8 mouse cellular contexts compared by ENCODE assay signal in the genomic region with DNA sequence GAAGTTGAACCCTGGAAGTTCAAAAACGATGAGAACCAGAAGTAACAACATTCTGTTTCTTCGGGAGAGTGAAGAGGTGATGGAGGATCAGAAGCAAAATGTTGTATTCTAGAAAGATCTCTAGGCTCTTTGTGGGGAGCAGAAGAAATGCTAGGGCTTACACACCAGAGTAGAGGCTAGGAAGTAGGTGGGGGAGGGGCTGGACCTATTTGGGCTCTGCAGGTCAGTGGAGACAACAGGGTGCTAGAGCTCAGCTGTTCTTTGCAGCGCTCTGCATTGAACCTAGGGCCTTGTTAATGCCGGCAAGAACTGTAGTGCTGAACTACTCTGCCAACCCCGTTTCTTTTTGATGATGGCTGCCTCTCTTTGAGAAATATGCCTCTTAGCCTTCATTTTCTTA. TPM values are rescaled to one million over a fixed set of nuclear protein-coding genes. Genes with fewer than 3 reads are reported as not detected.
DNase-seq lines count a peak whose midpoint lies in the region; ATAC-seq and TF ChIP-seq lines count a peak whose summit lies in the region.

No protein-coding gene starts in this region.

- TF ChIP-seq CTCF in kidney, postnatal 0 days (IDR thresholded peaks at IDR 0.05; ENCODE audit: low read depth) = no peak

- DNase-seq in kidney, postnatal 0 days (ENCODE audit: low spot score) = no peak
- no peak for DNase-seq in kidney, adult 18-20 months
- peak; percentile 51 for DNase-seq in cerebellum, adult 9-10 months
- peak; percentile 39 for DNase-seq in naive thymus-derived CD4-positive, alpha-beta T cell, adult 2 months (ENCODE audit: low read depth)
- DNase-seq in right cerebral cortex, adult 2 months (ENCODE audit: low spot score in 2 of 2) = no peak
- no peak for DNase-seq in spleen, postnatal 14 days (ENCODE audit: low spot score in 2 of 2)
- DNase-seq in frontal cortex, postnatal 14 days (ENCODE audit: low spot score in 2 of 2) = no peak

- H3K27me3 ChIP-seq in kidney, postnatal 0 days (ENCODE audit: insufficient read depth, low read length) = no peaks in the 10 kb centered on the region
- H3K27me3 ChIP-seq in hindbrain, embryonic 13.5 days = no peaks in the 10 kb centered on the region

- H3K27ac ChIP-seq in kidney, postnatal 0 days = no peak overlapping the region
- peak overlapping the region; percentile 93; the same call in 1 of the 2 replicates for H3K27ac ChIP-seq in hindbrain, embryonic 13.5 days

- 44% methylated on average over 5 of the region's 5 CpGs for WGBS in kidney, postnatal 0 days
- 46% methylated on average over 5 of the region's 5 CpGs for WGBS in hindbrain, embryonic 13.5 days

- no peaks in the 10 kb centered on the region for H3K4me1 ChIP-seq in kidney, postnatal 0 days (replicated peaks; ENCODE audit: insufficient read depth, low read length)
- peaks cover 23% of the 10 kb centered on the region for H3K4me1 ChIP-seq in hindbrain, embryonic 13.5 days (replicated peaks)

- ATAC-seq in kidney, postnatal 0 days (replicated peaks; ENCODE audit: low FRiP score, low read depth) = no peak
- ATAC-seq in hindbrain, embryonic 13.5 days (ENCODE audit: low FRiP score) = no peak

- H3K9me3 ChIP-seq in kidney, postnatal 0 days (replicated peaks; ENCODE audit: low read length) = no peaks in the 10 kb centered on the region
- no peaks in the 10 kb centered on the region for H3K9me3 ChIP-seq in hindbrain, embryonic 13.5 days

- no peak overlapping the region for H3K9ac ChIP-seq in kidney, postnatal 0 days (ENCODE audit: low read depth, low read length)
- H3K9ac ChIP-seq in hindbrain, embryonic 13.5 days = peak overlapping the region; percentile 85

- 0 out of 2 replicates have a peak overlapping the region, but pooled peaks have one; percentile 71 for H3K4me3 ChIP-seq in kidney, postnatal 0 days (replicated peaks; ENCODE audit: low read depth, low read length)
- H3K4me3 ChIP-seq in hindbrain, embryonic 13.5 days = peak overlapping the region; percentile 70

- no peaks in the 10 kb centered on the region for H3K36me3 ChIP-seq in kidney, postnatal 0 days (ENCODE audit: insufficient read depth, low read length)
- peaks cover 7% of the 10 kb centered on the region; the same call in 1 of the 2 replicates for H3K36me3 ChIP-seq in hindbrain, embryonic 13.5 days

- H3K4me2 ChIP-seq in kidney, postnatal 0 days (ENCODE audit: low read length) = peak overlapping the region; percentile 69; the same call in 1 of the 2 replicates
- peak overlapping the region; percentile 67 for H3K4me2 ChIP-seq in hindbrain, embryonic 13.5 days

RNA-seq across cellular contexts. Expression of gene Fam186b, which starts 0.5 kb away (rescaled TPM):
- polyA plus RNA-seq in kidney, postnatal 0 days (2015; fragmentation: Nextera tagmentation; extraction: Ambion mirVana) = 0.22 and 0.47 TPM in 2 replicates
- polyA plus RNA-seq in hindbrain, embryonic 13.5 days (2015; fragmentation: Nextera tagmentation; extraction: Ambion mirVana) = 0.47 and 0.69 TPM in 2 replicates

RNA-seq across cellular contexts. Expression of gene Prpf40b, which starts 1.3 kb away (rescaled TPM):
- polyA plus RNA-seq in kidney, postnatal 0 days (2015; fragmentation: Nextera tagmentation; extraction: Ambion mirVana) = 38.3 and 42.7 TPM in 2 replicates
- polyA plus RNA-seq in hindbrain, embryonic 13.5 days (2015; fragmentation: Nextera tagmentation; extraction: Ambion mirVana) = 116 and 124 TPM in 2 replicates

RNA-seq across cellular contexts. Expression of gene Mcrs1, which starts 44.5 kb away (rescaled TPM):
- polyA plus RNA-seq in kidney, postnatal 0 days (2015; fragmentation: Nextera tagmentation; extraction: Ambion mirVana) = 135 and 138 TPM in 2 replicates
- 195 and 208 TPM in 2 replicates for polyA plus RNA-seq in hindbrain, embryonic 13.5 days (2015; fragmentation: Nextera tagmentation; extraction: Ambion mirVana)

Comparison
In these comparisons a context has a peak if more than half of its experiments do, and no peak if none do; other contexts are left out.
1. DNase-seq: peak in cerebellum, adult 9-10 months (single experiment) and naive thymus-derived CD4-positive, alpha-beta T cell, adult 2 months (single experiment); none in kidney, postnatal 0 days (single experiment), kidney, adult 18-20 months (single experiment), right cerebral cortex, adult 2 months (0 of 2), spleen, postnatal 14 days (0 of 2) and frontal cortex, postnatal 14 days (0 of 2).